Mouse (Mus musculus): Measurements from ENCODE around the gene Cog1. TPM values are rescaled to one million over a fixed set of nuclear protein-coding genes. Genes with fewer than 3 reads are reported as not detected.
"Not testable (repeated sequence)": the region's sequence is repeated elsewhere in the genome, so short reads cannot be mapped to it uniquely, and the experiment has no call there.

Gene Cog1
- total RNA-seq, 4 experiments from 2014 or later = 42.7 to 51.9 (median 47.0) TPM

DNA sequence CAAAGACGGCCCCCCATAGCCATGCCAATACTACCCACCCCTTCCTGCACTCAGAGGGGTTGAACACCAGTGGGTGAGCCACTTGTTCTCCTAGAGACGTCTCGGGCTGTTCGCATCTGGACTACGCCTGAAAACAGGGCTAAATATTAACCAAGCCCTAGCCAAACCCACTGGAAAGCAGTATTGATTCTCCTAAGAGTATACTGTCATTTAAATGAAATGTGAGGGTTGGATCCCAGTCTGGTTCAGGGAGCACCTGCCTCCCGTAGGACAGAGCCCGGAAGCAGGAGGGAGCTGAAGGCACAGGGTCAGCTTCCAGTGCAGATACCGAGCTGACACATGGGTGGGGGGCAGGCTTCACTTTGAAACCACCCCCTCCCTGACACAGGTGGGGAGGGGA is 17.1 kb upstream of the Cog1 start:
- DNase-seq (ENCODE audit: low spot score in 2 of 2) = no peak

DNA sequence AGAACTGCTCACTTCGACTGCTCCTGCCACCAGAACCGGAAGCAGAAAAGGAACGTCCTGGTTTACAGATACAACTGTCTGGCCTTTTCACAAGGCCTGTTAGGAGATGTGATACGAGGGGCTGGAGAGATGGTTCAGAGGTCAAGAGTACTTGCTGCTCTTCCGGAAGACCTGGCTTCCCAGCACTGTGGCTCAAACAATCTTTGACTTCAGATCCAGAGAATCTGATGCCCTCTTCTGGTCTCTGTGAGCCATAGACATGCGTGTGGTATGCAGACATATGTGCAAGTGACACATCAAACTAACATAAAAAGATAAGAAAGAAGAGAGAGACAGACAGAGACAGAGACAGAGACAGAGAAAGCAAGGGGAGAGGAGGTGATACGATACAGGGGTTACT is 16.7 kb upstream of the Cog1 start:
- DNase-seq (ENCODE audit: low spot score in 2 of 2) = no peak

DNA sequence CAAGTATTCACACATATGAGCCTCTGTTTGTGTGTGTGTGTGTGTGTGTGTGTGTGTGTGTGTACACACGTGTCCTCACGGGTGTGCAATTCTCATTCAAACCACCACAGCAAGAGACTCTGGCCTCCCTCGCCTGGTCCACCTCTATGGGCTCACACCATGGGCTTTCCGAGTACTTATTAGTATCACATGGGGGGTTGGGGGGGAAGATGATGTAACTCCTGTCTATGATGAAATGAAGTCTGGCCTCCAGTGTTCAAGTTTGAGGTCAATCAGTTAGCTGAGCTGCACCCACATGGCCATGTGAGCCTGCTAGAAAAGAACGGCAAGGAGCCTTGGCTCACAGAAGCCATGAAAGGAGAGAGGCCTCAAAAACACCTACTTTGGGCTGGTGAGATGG is 15.6 kb upstream of the Cog1 start:
- DNase-seq (ENCODE audit: low spot score in 2 of 2) = no peak

DNA sequence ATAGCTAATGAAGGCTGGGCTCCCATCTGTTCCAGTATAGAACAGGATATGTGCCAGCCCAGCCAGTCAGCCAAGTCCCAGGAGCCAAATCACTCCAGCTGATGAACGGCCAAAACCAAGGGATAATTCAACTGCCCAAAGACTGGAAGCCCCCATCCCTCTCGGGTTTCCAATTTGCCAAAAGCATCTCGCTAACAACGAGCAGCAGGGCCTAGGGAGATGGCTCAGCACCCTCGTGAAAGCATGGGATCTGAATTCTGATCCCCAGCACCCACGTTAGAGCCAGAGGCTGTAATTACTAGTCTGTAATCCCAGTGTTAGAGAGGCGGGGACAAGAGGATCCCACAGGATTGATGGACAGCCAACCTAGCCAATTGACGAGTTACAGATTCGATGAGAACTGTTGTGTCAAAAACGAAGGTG is 14.3 kb upstream of the Cog1 start:
- DNase-seq (ENCODE audit: low spot score in 2 of 2) = no peak

DNA sequence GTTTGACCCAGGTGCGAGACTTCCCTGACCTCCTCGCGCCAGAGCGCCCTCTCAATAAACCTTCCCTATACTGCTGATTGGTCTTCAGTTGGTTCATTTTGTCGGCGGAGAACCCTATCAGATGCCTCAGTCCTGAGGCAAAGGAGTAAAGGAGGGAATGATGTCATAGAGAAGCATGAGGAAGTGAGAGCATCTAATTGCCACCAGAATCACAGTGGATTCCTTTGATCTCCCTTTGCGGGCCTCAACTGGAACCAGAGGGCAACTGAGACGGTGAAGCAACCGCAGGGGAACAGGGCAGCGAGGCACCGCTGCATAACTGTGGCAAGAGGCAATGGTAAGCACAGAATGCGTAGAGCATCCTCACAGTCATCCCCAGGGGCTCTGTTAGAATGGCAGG is 10.3 kb upstream of the Cog1 start:
- DNase-seq (ENCODE audit: low spot score in 2 of 2) = no peak

DNA sequence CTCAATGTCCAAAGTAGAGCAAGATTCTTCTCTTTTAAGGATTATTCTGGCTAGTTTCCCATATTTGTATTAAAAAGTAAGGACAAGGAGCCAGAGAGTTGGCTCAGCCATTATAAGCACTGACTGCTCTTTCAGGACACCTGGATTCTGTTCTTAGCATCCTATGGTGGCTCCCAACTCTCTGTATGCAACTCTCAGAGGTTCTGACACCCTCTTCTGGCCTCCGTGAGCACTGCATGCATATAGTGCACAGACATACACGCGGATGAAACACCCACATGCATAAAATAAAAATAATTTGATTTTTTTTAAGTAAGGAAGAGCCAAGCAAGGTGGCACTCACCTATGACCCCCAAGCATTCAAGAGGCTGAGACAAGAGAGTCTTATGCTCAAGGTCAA is 3.8 kb upstream of the Cog1 start:
- no peak for DNase-seq (ENCODE audit: low spot score in 2 of 2)

DNA sequence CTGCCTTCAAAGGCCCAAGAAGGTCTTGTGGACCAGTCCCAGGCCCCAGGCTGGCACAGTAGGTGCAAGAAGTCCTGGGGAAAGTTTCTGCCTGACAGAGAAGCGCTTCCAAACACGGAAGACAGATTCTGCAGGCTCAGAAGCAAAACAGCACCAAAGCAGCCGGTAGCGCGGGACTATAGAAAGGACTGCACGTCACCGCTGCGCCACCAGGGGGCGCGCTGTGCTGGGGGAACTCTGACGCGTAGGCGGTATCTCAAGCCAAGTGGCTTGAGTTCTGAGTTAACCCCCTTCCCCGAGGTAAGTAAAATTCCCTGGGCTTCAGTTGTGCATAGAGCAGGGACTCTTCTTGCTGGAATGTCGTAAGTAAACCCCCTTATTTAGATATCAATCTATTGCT is 817 bp upstream of the Cog1 start:
- peak; percentile 62 to 85 for DNase-seq (ENCODE audit: low spot score in 2 of 2)

DNA sequence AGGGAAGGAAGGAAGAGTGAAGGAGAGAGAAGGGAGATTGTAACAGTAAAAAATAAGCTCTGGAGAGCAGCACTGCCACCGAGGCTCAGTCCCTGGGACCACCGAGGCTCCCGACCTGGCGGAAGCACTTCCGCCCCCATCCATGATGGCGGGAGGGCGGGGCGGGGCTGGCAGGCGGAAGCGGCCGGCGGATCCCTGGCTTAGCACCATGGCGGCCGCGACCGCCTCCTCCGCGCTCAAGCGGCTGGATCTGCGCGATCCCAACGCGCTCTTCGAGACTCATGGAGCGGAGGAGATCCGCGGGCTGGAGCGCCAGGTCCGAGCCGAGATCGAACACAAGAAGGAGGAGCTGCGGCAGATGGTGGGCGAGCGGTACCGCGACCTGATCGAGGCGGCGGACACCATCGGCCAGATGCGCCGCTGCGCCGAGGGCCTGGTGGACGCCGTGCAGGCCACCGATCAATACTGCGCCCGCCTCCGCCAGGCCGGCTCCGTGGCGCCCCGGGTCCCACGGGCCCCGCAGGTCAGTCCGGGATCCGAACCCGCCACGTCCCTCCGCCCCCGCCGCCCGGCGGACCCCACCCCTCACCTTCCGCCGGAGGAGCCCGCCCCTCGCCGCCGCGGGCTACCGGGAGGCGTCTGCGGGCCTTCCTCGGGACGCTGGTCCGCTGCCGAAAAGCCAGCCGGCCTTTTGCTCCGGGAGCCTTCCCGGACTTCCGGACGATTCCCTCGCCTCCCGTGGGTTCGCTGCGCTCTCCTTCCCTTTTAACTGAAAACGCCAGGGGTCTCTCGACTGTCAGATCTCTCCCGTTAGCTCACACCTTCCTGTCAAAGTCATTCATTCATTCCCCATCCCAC is 613 bp downstream of the Cog1 start, which contains the start of gene Slc39a11:
TSS of gene Slc39a11 (minus strand) at position 727 of the 858 bp plus-strand sequence.
- DNase-seq (ENCODE audit: low spot score in 2 of 2) = peak in 1 of 2 experiments; percentile 55

DNA sequence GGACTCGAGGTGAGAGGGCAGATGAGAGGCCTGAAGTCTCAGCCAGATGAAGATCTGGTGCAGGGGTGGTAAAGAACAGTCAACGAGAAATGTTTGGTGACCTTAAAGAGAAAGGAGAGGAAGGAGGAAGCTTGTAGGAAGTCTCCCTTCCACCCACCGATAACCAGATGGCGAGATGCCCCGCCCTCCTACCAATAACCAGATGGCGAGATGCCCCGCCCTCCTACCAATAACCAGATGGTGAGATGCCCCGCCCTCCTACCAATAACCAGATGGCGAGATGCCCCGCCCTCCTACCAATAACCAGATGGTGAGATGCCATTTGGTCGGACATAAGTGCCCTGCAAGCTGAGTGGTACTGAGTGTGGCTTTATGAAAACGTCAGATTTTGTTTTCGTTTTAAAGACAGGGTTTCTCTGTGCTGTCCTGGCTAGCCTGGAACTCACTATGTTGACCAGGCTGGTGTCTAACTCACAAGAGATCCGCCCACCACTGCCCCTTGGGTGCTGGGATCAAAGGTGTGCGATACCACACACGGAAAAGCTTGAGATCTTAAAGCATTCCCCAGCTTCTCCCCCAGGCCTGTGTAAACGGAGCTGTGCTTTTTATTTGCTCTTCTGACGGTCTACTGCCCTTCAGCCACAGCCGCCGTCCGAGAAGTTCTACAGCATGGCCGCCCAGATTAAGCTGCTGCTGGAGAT is 2.4 kb downstream of the Cog1 start:
- peak in 1 of 2 experiments; percentile 9 for DNase-seq (ENCODE audit: low spot score in 2 of 2)

DNA sequence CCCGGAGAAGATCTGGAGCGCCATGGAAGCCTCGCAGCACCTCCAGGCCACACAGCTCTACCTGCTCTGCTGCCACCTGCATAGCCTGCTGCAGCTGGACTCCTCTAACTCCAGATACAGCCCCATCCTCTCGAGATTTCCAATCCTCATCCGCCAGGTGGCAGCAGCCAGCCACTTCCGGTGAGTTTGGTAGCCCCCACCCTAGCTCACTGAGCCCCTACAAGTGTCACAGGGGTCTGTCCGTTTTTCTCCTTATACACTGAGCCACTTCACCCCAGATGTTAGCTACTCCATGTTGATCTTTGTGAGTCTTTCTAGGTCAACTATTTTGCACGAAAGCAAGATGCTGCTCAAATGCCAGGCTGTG is 2.9 kb downstream of the Cog1 start:
- no peak for DNase-seq (ENCODE audit: low spot score in 2 of 2)

DNA sequence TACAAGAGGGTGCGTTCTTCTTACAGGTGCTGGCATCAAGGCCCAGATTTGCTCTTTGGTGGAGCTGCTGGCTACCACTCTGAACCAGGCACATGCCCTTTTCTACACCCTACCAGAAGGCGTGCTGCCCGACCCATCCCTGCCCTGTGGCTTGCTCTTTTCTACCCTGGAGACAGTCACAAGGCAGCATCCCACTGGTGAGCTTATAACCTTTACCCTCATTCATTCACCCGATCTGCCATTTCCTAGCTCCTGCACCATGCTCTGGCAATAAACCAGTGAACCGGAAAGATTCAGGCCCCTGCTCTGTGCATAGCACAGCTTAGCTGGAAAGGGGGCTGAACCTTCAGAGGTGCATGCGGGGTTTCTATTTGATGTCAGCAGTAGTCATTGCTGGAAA is 3.5 kb downstream of the Cog1 start:
- DNase-seq (ENCODE audit: low spot score in 2 of 2) = no peak

DNA sequence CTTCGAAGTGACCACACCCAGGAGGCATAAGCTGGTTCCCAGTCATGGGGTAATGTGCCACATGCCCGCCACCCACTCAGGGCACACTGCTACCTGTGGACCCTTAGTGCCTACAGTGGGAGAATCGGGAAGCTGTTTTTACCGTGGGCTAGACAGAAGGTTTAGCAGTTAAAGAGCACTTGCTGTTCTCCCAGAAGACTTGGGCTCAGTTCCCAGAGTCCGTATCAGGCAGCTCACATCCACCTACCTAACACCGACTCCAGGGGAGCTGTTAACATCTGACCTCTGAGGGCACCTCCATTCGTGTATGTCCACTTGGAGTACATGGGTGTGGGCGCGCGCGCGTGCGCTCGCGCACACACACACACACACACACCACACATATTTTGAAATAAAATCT is 5.1 kb downstream of the Cog1 start:
- peak in 1 of 2 experiments; percentile 11 for DNase-seq (ENCODE audit: low spot score in 2 of 2)

DNA sequence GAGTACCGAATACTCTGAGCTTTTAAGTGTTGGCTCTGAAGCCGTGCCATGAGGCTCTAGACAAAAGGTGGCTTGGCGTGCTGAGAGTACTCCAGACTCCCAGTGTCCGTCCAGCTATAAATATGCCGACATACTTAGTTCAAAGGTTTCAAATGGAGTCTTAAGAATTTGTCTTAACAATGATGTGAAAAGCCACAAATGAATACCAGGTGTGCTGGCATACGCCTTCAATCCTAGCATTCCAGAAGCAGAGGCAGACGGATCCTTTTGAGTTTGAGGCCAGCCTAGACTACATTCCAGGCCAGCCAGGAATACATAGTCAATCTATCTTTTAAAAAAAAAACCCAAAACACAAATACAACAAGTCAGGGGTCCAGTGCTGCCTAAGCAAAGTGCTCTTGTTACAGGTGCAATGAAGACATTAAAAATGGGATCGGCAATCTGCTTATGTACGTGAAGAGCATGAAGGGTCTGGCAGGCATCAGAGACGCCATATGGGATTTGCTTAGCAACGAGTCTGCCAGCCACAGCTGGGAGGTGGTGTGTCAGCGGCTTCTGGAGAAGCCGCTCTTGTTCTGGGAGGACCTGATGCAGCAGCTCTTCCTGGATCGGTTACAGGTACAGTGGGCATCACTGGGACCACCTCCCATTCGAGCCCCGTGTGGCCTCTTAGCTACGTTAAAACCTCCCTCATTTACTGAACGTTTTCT is 5.7 kb downstream of the Cog1 start:
- DNase-seq (ENCODE audit: low spot score in 2 of 2) = peak in 1 of 2 experiments; percentile 62

DNA sequence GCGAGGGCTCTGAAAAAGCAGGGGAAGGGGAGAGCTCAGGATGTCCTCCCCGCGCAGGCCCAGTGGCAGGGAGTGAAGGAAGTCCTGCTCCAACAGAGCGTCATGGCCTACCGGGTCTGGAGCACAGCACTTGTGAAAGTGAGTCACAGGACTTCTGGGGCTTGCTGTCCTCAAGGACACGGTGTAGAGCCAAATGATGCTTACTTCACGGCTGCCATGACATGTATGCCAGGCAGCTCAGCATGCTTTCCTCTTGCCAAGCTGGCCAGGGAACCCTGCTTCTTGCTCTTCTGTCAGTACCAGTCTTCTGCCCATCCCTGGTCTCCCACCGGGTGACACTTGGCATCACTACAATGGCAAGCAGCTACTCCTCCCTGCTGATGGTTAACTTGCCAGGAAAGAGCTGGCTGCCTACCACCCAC is 7.6 kb downstream of the Cog1 start:
- DNase-seq (ENCODE audit: low spot score in 2 of 2) = no peak

DNA sequence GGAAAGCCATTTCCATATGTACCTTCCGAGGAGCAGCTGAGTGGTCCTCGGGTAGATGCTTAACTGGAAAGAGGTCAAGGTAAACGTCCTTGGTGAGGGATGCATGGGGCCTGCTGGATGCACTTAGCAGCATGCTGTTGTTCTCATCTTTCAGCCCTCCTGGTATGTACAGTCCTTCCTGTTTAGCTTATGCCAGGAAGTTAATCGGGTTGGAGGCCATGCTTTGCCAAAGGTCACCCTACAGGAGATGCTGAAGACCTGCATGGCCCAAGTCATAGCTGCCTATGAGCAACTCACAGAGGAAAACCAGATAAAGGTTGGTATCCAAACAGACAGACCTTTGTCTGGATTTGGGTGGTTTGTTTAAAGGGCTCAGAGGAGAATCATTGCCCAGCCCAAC is 8.3 kb downstream of the Cog1 start:
- no peak for DNase-seq (ENCODE audit: low spot score in 2 of 2)

DNA sequence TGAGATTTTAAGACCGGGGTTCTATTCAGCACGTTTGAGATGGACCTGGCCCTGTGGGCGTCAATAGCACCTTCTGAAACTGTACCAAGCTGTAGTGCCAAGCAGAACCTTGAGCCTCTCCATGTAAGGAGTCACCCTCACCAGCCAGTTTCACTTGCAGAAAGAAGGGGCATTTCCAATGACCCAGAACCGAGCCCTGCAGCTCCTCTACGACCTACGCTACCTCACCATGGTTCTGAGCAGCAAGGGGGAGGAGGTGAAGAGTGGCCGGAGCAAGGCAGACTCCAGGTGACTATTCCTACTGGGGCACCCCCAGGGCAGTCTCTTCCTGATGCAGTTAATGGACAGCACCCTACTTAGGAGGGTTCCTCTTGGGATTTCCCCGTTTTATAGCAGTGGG is 9.3 kb downstream of the Cog1 start:
- no peak for DNase-seq (ENCODE audit: low spot score in 2 of 2)

DNA sequence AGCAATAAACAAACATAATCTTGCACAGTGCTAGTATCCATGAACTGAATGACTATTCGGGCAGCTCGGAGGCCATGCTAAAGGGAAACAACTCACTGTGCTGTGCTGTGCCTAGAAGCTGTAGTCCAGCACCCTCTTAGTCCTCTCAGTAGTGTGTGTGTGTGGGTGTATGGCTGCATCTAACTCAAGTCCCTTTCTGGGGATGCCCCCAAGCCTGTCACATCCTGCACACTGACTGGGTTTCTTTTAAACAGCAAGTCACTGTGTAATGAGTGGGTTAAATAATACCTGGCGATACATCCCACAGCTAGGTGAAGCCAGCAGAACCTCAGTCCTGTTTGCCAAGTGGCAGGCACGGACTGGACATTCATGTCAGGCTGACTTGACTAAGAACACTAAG is 9.8 kb downstream of the Cog1 start:
- no peak for DNase-seq (ENCODE audit: low spot score in 2 of 2)

DNA sequence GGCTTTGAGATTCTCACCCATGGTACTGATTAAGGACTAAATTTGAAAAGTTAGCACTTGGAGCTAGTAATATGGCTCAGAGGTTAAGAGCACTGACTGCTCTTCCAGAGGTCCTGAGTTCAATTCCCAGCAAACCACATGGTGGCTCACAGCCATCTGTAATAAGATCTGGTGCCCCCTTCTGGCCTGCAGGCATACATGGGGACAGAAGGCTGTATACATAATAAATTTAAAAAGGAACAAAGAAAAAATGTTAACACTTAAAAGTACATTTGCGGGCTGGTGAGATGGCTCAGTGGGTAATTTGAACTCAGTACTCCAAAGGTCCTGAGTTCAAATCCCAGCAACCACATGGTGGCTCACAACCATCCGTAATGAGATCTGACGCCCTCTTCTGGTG is 11.2 kb downstream of the Cog1 start:
- not testable (repeated sequence) for DNase-seq (ENCODE audit: low spot score in 2 of 2)

DNA sequence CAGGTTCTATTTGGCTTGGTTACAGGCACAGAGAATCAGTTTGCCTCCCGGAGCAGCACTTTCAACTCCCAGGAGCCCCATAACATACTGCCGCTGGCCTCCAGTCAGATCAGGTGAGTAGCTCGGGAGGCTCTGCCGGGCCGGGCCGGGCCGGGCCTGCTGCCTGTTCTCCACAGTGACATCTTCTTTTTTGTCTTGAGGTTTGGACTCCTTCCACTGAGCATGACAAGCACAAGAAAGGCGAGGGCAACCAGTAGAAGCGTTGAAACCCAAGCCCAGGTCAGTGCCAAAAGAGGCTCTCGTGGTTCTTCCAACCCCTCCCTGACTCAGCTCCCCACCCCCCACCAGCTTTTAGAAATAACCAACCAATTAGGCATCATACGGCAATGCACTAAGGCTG is 12.0 kb downstream of the Cog1 start:
- no peak for DNase-seq (ENCODE audit: low spot score in 2 of 2)

DNA sequence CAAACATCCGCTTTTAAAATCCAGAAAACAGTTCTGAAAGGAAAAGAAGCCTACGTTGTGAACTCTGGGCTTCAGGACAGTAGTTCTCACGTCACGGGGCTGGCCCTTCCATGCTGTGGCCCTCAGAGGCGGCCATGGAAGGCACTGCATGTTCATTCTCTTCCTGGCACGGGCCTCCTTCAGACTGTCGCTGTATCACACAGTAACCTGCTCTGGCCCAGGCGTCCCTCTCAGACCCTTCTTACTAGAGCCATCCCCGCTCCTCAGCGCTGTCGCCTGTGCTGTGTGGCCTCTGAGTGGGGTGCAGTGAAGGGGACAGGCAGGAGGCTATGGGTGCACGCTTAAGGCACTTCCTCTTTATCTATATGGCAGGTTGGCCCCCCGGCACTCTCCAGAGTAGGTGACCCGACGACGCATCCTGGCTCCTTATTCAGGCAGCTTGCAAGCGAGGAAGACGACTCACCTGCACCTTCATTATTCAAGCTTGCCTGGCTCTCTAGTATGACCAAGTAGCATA is 12.9 kb downstream of the Cog1 start:
- DNase-seq (ENCODE audit: low spot score in 2 of 2) = no peak

DNA sequence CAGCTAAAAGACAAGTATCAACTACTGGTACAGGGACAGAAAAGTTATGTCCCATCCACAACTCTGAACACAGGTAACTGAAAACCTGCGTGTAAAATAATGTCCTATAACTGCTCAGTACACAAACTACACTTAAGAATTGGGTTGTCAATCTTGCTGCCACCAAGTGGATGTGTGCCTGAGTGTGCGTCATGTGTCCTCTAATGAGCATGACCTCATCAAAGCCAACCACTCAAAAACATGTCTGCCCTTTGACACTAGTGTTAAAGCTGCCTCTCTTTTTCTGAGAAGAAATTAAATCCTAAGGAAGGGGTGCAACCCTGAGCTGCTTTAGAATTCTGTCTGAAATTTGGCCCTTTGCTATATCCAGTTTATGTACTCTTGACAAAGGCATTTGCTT is 15.3 kb downstream of the Cog1 start:
- DNase-seq (ENCODE audit: low spot score in 2 of 2) = no peak

DNA sequence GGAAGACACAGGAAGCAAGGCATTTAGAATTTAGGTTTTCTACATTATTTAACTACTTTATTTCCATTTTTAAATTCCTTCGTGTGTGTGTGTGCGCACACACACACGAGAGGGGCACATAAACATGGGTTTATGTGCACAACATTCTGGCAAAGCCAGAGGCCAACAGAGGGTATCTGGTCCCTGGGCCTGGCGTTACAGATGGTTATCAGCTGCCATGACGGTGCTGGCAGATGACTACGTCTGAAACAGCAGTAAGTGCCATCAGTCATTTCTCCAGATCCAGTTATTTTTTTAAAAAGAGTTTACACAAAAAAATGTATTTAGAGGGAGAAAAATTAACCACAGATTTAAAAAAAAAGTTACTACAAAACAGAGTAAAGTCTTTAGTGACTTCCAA is 17.2 kb downstream of the Cog1 start:
- DNase-seq (ENCODE audit: low spot score in 2 of 2) = no peak
